Mouse (Mus musculus): Measurements from ENCODE around the gene Syngr3. TPM values are rescaled to one million over a fixed set of nuclear protein-coding genes. Genes with fewer than 3 reads are reported as not detected.
A peak's percentile ranks its signal among the peaks of the same experiment; 100 is the strongest.
"Not testable (repeated sequence)": the region's sequence is repeated elsewhere in the genome, so short reads cannot be mapped to it uniquely, and the experiment has no call there.

Gene Syngr3
- total RNA-seq, 4 experiments from 2014 or later: 163 to 176 (median 164) TPM

DNA sequence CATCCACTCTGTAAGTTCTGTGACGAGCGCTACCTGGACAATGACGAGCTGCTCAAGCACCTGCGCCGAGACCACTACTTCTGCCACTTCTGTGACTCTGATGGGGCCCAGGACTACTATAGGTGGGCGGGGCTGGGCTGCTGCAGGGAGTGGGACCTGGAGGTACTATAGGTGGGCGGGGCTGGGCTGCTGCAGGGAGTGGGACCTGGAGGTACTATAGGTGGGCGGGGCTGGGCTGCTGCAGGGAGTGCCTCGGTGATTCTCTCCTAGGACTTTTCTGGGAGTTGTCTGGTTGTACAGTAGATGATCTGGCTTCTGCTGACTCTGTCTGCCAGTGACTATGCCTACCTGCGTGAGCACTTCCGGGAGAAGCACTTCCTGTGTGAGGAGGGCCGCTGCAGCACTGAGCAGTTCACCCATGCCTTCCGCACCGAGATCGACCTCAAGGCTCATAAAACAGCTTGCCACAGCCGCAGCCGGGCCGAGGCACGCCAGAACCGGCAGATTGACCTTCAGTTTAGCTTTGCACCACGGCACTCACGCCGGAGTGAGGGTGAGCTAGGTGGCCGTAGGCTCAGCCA, 12.2 kb downstream of the Syngr3 start:
- no peak for DNase-seq (ENCODE audit: low spot score in 2 of 2)

DNA sequence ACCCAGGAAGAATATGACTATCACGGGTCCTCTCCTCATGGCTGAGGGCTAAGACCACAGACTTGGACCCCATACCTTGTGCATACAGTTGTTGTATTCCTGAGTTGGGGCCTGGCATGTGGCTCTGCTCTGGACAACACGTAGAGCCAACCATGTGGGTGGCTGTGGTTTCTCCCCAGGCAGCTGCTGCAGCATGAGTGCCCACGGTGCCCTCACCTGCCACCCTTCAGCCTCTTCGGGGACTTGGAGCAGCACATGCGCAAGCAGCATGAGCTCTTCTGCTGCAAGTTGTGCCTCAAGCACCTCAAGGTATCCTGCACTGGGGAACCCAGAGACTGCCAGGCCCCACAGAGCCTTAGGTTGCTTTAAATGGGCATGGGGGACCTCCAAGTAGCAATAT, 12.9 kb downstream of the Syngr3 start:
- DNase-seq (ENCODE audit: low spot score in 2 of 2): no peak

DNA sequence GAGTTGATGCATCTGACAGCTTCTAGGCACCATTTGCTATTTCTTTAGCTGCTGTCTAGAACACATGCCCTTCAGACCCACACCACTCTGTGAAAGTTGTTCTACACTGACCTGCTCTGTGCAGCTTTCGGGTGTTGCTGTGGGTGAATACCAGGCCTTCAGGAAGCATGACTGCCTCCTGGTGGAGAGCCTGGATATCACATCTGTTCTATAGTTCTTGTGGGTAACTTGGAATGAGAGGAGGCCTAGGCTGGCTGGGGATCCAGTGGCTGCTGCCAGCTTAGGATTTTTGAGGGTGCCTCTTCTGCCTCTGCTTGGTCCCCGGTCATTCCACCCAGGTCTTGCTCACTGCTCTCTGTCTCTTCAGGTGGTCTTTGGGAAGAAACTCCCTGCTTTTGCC, 13.6 kb downstream of the Syngr3 start:
- no peak for DNase-seq (ENCODE audit: low spot score in 2 of 2)

DNA sequence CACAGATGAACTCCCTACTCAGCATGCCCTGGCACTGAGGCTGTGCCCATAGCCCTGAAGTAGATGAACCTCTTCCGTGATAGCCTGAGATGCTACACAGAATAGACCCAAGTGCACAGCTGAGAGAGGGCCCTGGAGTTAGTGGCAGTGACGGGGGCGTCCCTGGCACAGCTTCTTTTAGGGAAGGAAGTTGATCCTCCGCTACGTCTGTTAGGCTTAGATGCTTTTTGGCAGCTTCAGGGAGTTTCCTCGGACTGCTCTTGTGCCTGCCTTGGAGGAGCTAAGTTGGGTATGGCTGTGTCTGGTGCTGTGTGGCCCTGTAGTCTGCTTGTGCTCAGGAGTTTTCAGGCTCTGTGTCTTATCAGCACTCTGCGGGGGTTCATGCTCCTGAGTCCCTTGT, 15.5 kb downstream of the Syngr3 start:
- no peak for DNase-seq (ENCODE audit: low spot score in 2 of 2)

DNA sequence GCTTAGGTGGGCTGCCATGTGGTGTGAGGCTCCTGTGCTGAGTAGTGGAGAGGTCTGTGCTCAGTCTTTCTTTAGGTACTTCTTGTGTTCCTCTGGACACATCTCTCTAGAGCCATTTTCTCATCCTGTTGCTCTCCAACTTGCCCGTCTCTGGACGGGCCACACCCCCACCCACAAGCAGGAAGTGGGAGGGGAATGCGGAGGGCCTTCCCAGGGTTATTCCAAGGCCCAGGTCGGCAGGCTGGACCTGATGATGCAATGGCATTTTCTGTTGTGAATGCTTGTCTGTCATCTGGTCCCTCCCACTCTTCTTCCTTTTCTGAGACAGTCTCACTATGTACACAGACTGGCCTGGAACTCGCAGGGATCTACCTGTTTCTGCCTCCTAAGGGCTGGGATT, 17.6 kb downstream of the Syngr3 start:
- no peak for DNase-seq (ENCODE audit: low spot score in 2 of 2)

DNA sequence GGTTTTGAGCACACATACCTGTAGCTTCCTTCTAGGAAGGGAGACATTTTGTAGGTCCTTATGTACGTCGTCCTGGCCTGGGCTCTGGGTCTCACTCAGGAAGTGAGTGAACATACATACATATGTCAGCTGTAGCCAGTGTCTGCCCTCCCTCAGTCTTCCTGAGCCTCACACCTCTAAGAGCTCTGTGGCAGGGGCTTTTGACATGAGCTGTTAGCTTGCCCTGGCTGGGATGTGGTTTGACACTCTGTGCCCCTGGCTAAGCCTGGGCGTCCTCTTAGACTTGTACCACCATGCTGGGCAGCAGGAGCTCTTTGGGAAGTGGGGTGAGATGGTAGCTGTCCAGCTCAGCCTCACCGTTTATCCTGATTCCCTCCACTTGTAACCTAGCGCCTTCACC, 18.4 kb downstream of the Syngr3 start:
- DNase-seq (ENCODE audit: low spot score in 2 of 2): no peak

DNA sequence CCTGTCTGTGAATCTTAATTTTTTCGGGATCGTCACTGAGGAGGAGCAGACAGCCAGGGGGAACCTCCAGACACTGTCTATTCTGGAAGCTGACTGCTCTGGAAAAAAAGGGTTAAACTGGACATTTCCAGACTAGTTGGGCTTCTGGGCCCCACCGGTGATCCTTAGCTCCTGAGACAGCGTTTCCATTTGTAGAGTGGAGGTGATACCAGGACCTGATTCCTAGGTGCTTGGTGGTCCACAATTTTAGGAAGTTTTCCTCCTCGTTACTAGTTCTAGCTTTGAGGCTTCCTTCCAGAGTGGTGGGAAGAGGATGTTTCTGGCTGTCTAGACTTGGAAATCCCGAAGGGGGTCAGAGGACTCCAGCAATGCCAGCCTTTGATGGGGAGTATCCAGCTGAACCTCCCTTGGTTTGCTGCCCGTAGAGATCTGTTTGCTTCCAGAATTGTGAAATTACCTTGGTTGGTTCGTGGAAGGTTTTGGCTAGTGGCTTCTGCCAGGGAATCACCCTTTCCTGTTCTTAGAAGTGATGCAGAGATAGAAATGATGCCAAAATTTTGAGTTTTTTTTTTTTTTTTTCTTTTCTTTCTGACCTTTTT, 19.4 kb downstream of the Syngr3 start:
- DNase-seq (ENCODE audit: low spot score in 2 of 2): no peak

DNA sequence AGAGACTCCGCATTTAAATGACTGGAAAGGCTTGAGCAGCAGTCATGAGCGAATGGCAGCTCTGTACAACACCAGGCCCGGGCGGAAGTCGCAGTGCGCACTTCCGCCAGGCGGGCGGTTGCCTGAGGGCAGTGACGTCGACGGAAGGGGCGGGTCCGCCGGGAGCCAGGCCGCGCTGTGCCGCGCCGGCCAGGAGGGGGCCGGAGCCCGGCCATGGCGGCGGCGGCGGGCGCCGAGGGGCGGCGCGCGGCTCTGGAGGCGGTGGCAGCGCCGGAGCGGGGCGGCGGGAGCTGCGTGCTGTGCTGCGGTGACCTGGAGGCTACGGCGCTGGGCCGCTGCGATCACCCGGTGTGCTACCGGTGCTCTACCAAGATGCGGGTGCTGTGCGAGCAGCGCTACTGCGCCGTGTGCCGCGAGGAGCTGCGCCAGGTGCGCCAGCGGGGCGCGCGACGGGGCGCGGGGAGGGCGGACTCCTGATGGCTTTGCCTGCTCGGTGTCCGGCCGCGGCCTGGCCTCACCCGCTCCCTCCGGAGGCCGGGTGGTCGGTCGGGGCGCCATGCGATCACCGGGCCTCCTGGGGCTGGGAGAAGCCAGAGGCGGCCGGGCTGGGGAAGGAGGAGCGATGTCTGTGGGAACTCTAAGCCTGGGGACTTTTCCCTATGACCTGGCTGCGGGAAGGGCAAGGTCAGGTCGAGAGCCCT, 20.1 kb downstream of the Syngr3 start, which contains the start of gene Zfp598:
Gene Zfp598 (plus strand): TSS at position 143 of the 701 bp plus-strand sequence.
- DNase-seq (ENCODE audit: low spot score in 2 of 2): peak; percentile 86 to 91

DNA sequence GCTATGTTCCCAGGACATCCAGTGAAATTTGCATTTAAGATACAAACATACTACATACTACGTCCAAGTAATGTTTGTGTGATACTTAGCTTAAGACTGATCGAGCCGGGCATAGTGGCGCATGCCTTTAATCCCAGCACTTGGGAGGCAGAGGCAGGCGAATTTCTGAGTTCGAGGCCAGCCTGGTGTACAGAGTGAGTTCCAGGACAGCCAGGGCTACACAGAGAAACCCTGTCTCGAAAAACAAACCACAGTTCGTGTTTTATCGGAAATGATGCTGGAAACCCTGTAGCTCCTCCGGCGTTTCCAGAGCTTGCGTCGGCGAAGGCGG, 20.6 kb downstream of the Syngr3 start:
- DNase-seq (ENCODE audit: low spot score in 2 of 2): not testable (repeated sequence)

DNA sequence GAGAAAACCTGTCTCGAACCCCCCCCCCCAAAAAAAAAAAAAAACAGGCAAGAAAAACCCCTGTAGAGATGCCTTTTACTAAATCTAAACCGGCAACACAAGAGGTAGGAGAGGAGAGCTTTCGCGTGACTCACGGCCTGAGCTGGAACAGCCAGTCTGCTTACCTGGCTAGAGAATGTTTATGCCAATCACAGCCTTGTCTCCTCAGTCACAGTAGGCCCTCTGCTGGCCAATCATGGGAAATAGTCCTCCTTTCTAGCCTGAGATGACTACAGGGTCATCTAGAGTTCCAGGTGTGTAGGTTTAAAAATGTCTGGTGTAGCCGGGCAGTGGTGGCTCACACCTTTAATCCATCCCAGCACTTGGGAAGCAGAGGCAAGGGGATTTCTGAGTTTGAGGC, 22.3 kb downstream of the Syngr3 start:
- DNase-seq (ENCODE audit: low spot score in 2 of 2): no peak

DNA sequence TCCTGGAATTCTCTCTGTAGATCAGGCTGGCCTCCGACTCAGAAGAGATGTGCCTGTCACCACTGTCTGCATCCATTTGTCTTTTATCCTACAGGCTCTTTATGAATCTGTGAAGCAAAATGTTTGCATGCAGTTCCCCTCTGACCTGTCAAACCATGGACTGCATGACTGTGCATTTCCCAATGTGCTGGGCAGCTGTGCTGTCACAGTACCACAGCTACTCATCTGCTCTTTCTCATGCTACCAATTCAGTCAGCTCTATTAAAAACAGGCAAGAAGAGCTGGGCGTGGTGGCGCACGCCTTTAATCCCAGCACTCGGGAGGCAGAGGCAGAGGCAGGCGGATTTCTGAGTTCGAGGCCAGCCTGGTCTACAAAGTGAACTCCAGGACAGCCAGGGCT, 22.7 kb downstream of the Syngr3 start:
- DNase-seq (ENCODE audit: low spot score in 2 of 2): not testable (repeated sequence)

DNA sequence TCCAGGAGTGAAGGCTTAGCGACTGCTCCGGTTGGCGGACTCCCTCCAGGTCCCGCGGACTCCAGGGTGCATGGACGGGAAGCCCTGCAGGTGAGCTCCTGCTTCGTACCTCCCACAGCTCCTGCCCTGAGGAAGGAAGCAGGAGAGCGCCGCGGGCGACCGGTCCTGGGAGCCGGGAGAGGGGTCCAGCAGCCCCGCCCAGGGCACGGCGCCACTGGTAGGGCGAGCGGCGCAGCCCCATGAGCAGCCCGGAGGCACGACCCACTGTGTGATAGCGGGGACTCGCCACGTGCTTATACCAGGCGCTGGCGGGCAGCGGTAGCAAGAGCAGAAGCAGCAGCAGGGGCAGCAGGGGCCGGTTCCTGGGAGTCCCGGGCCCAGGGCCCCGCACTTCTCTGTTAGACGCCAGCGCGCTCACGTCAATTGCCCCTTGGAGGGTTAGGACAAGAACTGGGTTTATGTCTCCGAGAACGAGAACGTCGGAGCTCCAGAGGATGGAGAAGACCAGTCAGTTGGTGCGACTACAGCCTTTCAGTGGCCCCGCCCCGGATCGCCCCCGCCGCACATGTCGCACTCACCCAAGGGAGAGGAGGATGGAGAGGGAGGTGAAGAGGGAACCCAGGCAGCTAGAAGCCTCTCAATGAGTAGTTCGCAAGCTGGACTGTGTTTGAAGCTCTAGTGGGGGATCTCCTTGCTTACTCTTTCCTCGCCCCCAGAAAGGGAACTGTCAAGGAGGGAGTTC, 31.6 kb downstream of the Syngr3 start, which contains the start of gene Npw:
Gene Npw (minus strand): TSS at position 441 of the 742 bp plus-strand sequence.
- DNase-seq (ENCODE audit: low spot score in 2 of 2): no peak

DNA sequence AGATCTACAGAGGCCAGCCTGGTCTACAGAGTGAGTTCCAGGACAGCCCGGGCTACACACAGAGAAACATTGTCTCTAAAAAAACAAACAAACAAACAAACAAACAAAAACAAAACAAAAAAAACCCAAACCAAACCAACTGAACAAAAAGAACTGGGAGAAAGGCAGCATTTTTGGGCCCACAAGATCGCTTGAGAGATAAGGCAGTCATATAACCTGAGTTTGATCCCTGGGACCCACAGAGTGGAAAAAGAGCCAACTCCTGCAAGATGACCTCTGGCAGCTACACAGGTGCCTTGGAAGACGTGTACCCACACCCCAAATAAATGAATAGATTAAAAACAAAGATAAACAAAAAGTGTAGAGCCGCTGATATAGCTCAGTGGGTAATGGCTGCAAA, 34.8 kb downstream of the Syngr3 start:
- DNase-seq (ENCODE audit: low spot score in 2 of 2): no peak

DNA sequence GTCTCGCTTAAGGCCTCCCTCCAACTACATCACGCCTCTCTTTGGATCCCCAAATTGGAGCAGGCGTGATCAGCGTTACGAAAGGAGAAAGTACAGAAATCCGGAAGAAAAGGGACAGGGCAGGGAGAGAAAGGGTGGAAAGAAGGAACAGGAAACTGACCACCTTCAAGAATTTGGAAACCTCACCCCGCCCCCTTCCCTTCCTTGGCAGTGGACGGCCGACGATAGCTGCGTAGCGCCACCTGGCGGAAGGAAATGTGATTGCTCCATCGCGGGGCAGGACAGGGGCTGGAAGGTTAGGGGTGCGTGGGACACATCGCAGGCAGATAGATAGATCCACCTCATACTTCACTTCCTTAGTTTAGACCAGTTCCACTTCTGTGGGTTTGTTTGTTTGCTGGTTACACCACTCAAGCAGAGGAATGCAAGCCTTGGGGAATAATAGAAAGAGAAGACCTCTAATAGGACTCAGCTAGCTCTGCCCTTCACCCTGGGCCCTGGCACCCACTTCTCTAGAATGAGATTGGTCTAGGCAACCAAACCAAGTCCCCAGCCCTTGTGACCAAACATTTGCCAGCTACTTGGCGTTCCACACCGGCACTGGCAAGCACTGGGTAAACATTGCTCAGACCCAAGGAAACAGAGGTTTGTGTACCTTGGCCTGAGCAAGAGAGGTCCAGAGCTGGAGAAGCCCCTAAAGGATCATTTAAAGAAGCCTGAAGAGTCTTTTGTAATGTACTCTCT, 35.6 kb downstream of the Syngr3 start:
- no peak for DNase-seq (ENCODE audit: low spot score in 2 of 2)

DNA sequence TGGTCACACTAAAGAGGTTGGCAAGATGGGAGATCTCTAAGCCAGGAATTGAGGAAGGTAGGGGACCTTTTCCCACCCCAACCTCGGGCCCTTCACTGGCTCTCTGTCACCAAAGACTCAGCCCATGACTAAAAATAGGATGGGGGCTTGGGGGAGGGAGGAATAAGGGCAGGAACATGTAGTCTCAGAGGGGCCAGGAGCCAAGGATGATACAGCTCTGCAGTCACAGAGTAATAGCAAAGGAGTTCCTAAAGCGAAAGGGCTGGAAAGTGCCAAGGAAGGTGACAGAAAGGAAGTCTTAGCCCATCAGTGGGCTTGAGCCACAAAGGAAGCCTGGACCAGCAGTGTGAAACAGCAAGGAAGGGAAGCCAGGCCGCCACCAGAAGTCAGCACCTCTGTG, 37.9 kb downstream of the Syngr3 start:
- DNase-seq (ENCODE audit: low spot score in 2 of 2): no peak

DNA sequence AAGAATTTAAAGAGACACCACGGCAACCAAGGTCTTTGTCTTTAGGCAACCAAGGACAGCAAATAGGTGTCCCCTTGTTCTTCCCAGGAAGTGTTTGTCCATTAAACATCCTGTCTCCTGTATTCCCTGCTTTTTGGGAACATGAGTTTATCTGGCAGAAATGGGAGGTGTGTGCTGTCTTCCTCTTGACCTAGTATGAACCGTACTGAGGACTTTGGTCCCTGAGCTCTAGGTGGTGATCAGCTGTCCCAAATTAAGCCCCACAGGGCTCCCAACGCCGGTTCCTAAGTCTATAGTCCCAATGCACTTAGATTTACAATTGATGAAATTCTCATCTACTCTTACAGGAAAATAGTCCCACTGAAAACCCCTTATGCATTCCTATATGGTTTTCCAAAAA, 39.0 kb downstream of the Syngr3 start:
- no peak for DNase-seq (ENCODE audit: low spot score in 2 of 2)

DNA sequence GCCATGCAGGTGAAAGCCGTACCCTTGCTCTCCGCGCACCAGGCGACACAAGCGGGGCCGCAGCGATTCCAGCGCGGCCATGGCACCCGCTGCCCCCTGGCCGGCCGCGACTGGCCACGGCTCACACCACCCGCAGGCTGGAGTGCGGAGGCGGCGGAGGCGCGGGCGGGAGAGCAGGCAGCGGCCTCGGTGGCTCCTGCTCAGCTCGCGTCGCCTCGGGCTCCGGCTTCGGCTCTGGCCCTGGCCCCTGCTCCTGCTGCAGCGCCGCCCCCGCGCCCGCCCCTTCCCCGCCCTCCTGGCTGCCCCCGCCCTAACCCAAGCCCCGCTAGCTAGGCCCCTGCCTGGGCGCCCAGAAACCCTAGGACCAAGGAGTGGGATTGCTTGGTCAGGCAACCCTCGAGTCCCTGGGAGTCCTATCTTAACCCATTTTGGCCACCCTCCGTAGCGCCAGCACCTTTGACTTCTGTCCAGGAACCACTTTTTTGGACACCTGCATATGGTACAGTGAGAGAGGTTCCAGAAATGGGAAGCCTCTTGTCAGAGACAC, 39.6 kb downstream of the Syngr3 start, which contains the start of gene Slc9a3r2:
Gene Slc9a3r2 (minus strand): TSS at position 258 of the 547 bp plus-strand sequence.
- DNase-seq (ENCODE audit: low spot score in 2 of 2): no peak

DNA sequence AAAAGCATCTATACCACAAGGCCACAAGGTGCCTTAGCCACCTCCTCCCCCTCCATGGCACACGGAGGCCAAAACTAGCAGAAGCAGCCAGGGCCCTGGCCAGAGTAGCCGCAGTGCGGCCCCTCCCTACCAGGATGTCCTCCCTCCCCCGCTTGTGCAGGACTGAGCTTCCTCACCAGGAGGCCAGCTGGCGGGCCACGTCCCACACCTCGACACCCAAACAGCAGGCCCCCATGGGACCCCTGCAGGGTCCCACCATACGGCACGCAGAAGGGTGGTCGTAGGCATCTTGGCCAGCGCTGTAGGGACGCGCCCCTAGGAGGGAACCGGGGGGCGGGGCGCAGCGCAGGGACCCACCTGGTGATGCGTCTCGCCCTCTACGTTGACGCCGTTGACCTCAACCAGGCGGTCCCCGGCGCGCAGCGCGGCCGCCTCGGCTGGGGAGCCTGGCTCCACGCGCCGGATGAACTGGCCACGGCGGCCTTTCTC, 40.1 kb downstream of the Syngr3 start:
- DNase-seq (ENCODE audit: low spot score in 2 of 2): no peak

DNA sequence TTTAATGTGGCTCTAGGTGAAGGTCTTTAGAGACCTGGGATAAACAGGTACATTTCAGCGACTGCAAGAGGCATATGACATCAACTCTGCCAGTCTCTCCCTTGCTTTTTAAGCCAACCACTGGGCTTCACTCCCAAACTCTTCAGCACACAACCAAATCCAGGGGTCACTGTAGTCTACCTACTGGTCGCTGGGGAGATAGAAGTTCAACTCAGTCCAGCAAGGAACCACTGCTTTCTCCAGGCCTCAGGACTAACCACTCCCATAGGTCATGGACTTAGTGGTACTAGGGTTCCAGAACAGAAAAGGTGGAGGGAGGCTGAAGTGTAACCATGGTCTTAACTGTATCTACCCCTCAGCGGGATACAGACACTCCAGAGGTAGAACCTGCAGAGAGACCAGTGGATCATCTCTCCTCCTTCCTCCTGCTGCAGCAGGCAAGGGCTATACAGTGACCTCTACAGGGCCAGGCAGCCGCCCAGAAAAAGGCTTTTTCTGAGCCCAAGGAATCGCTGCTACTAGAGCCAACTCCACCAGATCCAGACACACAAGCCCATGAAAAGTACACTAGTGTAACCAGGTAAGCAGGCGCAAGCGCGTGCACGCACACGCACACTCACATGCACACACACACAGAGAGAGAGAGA, 40.9 kb downstream of the Syngr3 start:
- DNase-seq (ENCODE audit: low spot score in 2 of 2): no peak

DNA sequence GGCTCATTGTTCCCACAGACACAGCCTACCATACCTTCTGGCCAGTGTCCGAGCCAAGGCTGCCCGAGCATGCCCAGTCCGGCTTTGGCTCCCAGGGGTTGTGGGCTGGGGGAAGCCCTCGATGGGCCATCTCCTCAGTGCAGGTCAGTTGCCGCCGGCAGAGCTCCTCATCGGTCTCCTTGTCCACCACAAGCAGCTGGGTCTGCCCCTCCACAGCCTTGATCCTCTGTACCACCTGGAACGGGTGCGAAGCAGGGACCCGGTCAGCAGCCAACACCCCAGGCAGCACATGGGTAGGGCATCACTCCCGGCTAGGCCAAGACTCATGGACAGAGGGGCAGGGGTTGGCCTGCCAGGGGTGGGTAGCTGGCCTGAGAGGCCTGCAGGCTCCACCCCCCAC, 42.3 kb downstream of the Syngr3 start:
- DNase-seq (ENCODE audit: low spot score in 2 of 2): no peak

All from left cerebral cortex, adult 8-10 months (tissue).